Mouse (Mus musculus): ENCODE measurements around the gene Prpf19. TPM values are rescaled to one million over a fixed set of nuclear protein-coding genes. Genes with fewer than 3 reads are reported as not detected.

The Prpf19 gene
- 10 to 100 TPM; 11.7 to 29.4 TPM for polyA plus RNA-seq (2017; shearing (Covaris generic))

GRCm38 (mm10) chr19:10895016-10895528, at the start of gene Prpf19:
Prpf19 (plus strand) TSS chr19:10895231.
- peak; percentile 99 for ATAC-seq

GRCm38 (mm10) chr19:10845454-10845853, 49.6 kb upstream of the Prpf19 start:
- no peak for ATAC-seq

- ATAC-seq, result no peak
Measured at GRCm38 (mm10) chr19:10846150-10846549, 48.9 kb upstream of the Prpf19 start.

GRCm38 (mm10) chr19:10847311-10848087, 47.5 kb upstream of the Prpf19 start:
- ATAC-seq, result no peak

- no peak for ATAC-seq
Measured at GRCm38 (mm10) chr19:10855422-10855821, 39.6 kb upstream of the Prpf19 start.

DNA sequence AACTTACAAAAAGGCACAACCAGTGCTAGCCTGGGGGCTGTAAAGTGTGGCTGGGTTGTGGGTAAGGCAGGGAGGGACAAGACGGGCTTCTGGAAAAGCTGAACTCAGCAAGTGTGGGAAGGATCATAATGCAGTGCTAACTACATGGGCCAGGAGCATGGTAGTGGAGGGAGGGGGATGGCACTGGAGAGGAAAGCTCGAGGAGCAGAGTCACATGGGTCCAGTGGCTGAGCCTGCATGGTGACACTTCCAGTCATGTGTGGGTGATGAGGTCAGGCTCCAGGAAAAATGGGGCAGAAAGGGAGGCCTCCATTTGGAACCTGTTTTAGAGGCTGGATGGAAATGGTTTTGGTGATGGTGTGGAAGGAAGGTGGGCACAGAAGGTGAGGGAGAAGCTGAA, 38.5 kb upstream of the Prpf19 start:
- no peak for ATAC-seq

GRCm38 (mm10) chr19:10860072-10860497, 34.9 kb upstream of the Prpf19 start:
- ATAC-seq, result no peak

DNA sequence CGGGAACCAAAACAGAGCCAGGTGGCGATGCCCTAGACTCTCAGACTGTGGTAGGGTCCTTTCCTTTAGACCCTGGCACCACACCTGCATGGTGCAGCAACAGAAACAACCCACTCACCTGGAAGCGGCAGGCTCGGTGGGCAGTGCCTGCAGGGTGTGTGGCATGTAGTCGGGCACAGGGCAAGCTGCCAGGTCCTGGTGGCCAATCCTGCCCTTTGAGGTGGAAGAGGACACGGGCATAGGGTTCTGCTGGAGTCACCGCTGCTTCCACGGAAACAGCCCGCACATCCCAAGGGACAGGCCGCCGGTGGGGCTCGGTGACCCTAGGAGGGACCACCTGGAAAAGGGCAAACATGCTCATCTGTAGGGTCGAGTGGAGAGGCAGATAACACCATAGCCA, 28.7 kb upstream of the Prpf19 start:
- no peak for ATAC-seq

GRCm38 (mm10) chr19:10867946-10868622, 26.9 kb upstream of the Prpf19 start:
- no peak for ATAC-seq

DNA sequence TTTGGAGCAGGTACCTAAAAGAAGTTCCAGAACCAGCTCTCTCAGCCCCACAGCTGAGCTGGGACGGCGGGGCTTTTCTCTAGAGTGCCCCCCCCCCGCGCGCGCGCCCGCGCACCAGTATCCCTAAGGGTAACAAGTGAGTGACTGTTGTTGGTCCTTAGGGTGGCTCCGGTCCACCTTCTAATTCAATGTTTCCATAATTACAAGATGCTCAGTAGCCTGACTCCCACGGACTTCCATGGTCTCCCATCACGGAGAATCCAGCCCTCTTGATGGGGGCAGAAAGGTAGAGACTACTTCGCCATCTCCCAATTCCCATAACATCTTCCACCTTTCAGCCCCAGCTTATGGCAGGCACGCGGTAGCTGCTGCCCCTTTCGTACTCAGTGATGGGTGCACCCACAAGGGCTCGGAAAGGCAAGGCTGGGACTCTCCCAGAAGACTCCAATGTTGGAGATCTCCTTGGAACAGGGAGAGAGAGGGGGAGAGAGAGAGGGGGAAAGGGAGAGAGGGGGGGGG, 26.3 kb upstream of the Prpf19 start:
- ATAC-seq, result no peak

DNA sequence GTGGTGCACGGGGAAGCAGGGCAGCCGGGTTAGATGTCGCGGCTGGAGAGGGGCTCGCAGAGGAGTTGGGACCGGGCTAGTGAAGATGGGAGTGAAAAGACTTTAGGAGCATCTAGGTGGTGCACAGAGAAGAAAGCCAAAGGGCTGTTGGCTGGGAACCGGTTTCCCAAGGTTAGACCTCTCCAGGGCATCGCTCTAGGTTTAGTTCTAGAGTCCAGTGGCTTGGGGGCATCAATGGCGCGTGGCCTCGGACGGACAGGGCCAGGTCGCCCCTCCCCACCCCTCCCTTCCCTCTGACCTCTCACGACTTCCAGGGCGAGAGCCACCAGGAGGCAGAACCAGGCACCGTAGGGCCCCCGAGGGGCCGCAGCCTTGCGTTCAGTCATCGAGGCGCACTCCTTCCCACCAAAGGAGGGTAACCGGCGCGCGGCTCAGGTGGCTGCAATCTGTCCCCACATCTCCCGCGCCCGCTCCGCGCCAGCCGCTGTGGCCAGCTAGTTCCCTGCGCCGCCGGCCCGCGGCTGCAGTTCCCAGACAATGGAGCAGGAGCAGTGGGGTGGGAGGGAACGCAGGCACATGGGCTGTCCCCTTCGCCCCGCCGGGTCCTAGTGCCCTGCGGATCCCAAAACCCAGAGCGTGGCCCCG, 25.7 kb upstream of the Prpf19 start:
- ATAC-seq, result no peak

DNA sequence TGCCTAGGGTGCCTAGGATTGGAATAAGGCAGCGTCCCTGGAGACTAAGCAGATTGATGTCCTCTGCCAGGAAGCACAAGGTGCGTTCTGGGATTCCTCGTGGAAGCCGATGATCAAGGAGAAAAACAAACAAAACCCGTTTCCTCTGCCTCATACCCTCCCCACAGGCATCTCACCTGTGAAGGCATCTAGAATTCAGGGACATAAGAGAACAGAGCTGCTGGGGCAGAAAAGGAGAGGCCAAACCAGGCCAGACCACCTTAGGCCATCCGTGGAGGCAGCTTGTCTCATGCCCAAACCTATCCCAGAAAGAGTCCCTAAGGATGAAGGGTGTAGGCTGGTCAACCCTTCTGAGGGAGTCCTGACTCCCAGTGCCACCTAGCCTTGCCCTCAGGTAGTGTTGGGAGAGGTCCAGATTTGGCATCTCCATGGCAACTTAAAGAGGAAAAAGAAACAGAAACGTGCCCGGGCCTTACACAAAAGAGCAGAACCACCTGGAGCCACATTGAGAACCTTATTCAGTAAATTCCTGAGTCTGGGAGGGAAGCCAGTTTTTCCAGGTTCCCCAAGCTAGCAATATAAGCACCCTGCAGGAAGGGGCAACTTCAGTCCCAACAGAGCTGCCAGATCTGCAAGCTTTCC, 25.0 kb upstream of the Prpf19 start, which contains the start of gene Tmem132a:
Gene Tmem132a, minus strand, starts transcription at position 55 of the 642 bp plus-strand sequence.
- ATAC-seq, result no peak

GRCm38 (mm10) chr19:10870676-10871075, 24.4 kb upstream of the Prpf19 start:
- ATAC-seq, result no peak

DNA sequence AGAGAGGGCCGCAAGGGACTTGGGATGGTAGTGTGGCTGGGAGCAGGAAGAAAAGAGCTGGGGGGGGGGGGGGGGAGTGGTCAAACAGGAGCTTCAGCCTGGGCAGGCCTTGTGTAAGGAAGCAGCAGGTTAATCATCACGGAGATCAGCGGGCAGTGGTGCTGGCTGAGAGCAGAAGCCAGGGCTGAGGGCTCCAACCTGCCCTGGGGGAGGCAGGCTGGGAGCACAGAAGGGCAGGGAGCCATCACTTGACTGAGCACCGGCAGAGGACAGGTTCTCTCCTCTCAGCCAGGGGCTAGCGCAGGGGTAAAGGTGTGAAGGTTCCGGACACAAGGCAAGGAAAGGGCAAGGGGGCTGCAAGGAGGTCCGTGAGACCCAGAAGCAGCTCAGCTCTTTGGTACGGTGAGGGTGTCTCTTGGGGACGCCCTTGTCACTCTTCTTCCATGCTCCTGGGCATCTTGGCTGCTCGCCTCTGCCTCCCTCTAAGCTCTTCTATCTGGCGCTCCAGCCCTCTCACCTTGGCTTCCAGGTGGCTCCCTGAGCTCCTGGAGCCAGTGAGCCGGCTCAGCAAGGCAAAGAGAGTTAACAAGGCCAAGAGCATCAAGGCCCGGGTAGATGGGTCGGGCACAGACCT, 23.6 kb upstream of the Prpf19 start:
- ATAC-seq, result no peak

DNA sequence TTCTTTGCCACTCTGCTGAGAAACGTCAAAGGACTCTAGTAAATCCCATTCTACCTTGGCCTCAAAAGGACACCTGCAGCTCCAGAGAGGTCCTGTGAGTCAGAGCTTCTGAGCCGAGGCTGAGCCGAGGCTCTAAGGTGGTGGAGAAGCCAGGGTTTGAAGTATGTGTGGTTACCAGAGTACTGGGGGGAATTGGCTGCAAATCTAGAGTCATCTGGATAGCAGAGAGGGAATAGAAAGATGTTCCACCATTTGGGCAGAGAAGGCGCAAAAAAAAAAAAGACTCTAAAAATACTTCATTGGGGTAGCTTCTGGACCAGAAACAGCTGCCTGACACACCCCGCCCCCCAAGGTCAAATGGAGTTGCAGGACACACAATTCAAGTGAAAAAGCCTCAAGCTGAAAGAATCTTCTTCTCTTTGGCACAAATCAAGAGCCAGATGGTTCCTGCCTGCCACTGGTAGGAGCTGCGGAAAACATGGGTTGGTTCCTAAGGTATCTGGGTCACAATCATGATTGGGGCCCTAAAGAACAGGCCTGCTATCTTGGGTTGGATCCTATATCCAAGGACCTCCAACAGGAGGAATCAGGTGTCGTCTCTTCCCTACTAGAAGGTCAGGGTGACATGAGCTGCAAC, 16.7 kb upstream of the Prpf19 start:
- no peak for ATAC-seq

DNA sequence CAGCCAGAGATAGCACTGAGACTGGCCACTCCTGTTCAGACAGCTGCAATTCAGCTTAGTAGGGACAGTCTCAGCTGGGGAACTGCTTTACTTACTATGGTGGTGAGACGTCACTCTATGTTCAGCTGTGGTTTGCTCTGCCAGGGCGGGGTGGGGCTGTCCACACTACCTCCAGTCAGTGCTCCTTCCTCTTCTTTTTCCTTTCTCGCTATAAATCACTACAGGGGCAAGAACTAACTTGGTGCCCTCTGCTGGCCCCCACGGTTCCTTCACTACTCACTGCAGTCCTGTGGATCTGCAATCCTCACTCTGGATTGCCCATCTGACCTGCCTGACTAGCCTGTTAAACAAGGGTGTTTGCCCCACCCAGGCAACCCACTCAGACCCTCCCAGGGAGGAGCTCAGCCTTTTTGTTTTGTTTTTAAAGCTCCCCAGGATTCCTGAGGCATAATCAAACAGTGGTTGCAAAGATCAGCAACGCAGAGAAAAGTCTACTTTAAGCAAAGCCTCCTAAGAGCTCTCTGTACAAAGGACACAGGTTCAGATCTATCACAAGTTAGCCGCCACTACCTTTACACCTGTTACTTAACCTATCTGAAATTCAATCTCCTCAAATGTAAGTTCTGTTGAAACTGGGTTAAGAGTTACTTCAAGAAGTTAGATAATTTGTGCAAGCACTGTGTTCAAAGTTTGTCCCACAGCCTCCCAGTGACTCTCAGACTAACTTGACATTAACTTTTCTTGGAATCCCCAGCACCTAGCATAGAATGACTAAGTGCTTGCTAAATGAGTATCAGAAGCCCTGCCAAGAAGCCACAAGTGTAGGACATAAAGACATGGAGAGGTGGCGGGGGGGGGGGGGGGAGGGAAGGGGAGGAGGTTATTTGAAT, 14.7 kb upstream of the Prpf19 start:
- peak; percentile 67 for ATAC-seq

DNA sequence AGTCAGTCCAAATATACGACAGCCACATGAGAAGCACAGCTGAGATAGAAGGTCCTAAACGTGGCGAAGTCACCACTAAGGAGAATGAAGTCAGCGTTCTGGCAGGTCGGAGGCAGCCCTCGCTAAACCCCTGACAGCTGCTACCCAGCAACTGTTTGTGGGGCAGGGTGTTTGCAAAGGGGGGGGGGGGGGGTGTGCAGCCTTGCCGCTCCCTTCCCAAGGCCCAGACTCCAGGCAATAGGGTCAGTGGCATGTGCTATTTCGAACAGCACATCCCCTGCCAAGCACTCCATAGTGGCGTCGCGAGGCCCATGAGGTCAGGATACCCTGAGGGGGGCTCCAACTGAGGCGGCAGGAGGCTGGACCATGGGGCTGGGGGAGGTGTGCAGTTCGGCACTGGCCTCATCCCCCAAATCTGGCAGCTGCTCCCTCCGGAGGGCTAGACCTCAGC, 14.0 kb upstream of the Prpf19 start:
- no peak for ATAC-seq

DNA sequence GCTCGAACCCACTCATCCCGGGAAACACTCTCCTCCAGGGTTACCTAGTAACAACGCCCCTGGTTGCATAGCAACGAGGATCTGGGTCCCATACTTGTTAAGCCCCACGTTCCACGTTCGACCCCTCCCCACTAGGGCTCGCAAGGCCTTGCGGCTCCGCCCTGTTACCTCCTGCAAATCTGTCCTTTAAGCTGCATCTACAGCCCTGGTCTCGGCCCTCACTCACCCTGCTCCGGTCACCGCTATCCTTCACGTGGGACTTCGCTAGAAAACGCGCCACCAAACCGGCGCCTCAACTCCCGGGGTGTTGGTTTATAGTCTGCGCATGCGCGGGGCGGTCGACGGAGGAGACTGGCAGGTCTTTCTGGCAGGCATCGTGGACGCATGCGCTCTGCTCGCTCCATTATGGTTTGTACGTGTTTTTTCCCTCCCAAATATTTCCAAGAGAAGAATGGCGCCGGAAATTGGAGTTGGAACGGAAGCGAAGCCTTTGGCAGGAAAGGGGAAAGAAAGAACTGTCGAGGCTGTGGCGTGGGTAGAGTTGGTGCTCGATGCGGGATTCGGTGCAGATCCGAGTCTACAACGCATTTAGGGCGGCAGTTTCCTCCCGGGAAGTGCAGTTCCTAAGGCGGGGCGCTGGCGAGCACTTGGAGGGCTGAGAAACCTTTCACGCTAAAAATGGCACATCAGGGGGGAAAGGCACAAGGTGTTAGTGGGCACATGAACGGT, 13.4 kb upstream of the Prpf19 start, which contains the start of gene Tmem109:
Gene Tmem109, minus strand, starts transcription at position 576 of the 729 bp plus-strand sequence.
- peak; percentile 79 for ATAC-seq

GRCm38 (mm10) chr19:10892201-10892600, 2.8 kb upstream of the Prpf19 start:
- ATAC-seq, result no peak

Data from activated CD4-positive, CD25-positive, alpha-beta regulatory T cell, adult 4 months (primary cell).